Mouse (Mus musculus): Measurements from ENCODE around the gene Nbas. TPM values are rescaled to one million over a fixed set of nuclear protein-coding genes. Genes with fewer than 3 reads are reported as not detected.

The Nbas gene
- polyA plus RNA-seq, 1 experiment from 2014 or later: 23.1 TPM

Other genes with a start within 250 kb of the Nbas start
- 130 and 157 TPM in 2 replicates for gene Ddx1, start 19.9 kb upstream of the Nbas start, polyA plus RNA-seq (2014; fragmentation: Nextera tagmentation; extraction: Ambion mirVana)

All from midbrain, embryonic 14.5 days (tissue).